In the genomic region with DNA sequence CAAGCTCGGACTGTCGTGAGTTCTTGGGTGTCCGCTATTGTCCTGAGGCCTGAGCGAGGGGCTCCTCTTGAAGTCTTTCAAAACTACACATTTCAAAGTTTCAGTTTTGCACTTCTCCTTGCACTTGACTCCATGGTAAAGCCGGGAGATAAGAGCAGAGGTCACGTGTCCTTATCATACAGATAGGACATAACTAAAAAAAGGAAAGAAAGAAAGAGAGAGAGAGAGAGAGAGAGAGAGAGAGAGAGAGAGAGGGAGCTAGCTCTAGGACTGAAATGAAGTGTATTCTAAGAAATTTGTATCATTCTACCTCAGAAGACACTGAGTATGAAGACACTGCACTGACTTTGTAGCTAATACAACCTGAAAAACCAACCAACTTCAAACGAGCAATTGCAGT, we compare ENCODE assay signal across 26 mouse cellular contexts.
"Had no signal": no experiment of that assay in that cellular context is flagged by ENCODE, and none has a peak within 500 bp of the region (broad histone marks: within the 10 kb centered on the region; RNA-seq: fewer than 3 reads in every experiment).

No protein-coding gene starts in this region.

- DNase-seq: cerebellum, adult 8-10 months; cerebellum, adult 9-10 months; cerebellum, adult 9-11 months; cerebellum, postnatal 10 days; cerebellum, postnatal 14 days; cerebellum, postnatal 25 days; cerebellum, postnatal 36 days; embryo, embryonic 11 days; forebrain, postnatal 0 days; gastrocnemius, adult 2 months; gastrocnemius, postnatal 10 days; gastrocnemius, postnatal 14 days; gastrocnemius, postnatal 25 days; gastrocnemius, postnatal 36 days; heart, adult 18-20 months; heart, adult 2 months had no signal

- H3K4me3 ChIP-seq: embryonic facial prominence, embryonic 10.5 days; embryonic facial prominence, embryonic 12.5 days; embryonic facial prominence, embryonic 13.5 days; embryonic facial prominence, embryonic 15.5 days; erythroblast, embryonic 14.5 days; forebrain, embryonic 10.5 days; forebrain, embryonic 12.5 days; forebrain, embryonic 13.5 days; forebrain, embryonic 15.5 days; gastrocnemius, adult 2 months; heart, adult 2 months; heart, embryonic 10.5 days had no signal

- H3K36me3 ChIP-seq: embryonic facial prominence, embryonic 10.5 days; embryonic facial prominence, embryonic 12.5 days; embryonic facial prominence, embryonic 13.5 days; embryonic facial prominence, embryonic 15.5 days; forebrain, embryonic 10.5 days; forebrain, embryonic 12.5 days; forebrain, embryonic 15.5 days; heart, embryonic 10.5 days had no signal

- H3K27ac ChIP-seq: embryonic facial prominence, embryonic 10.5 days; embryonic facial prominence, embryonic 12.5 days; embryonic facial prominence, embryonic 13.5 days; embryonic facial prominence, embryonic 15.5 days; forebrain, embryonic 10.5 days; forebrain, embryonic 12.5 days; forebrain, embryonic 13.5 days; forebrain, embryonic 15.5 days; gastrocnemius, adult 2 months; heart, adult 2 months; heart, embryonic 10.5 days had no signal

- H3K4me1 ChIP-seq: embryonic facial prominence, embryonic 15.5 days had no signal

- H3K9ac ChIP-seq: embryonic facial prominence, embryonic 12.5 days; embryonic facial prominence, embryonic 13.5 days; embryonic facial prominence, embryonic 15.5 days; forebrain, embryonic 12.5 days; forebrain, embryonic 13.5 days; forebrain, embryonic 15.5 days; forebrain, postnatal 0 days had no signal

- H3K27me3 ChIP-seq: embryonic facial prominence, embryonic 12.5 days; embryonic facial prominence, embryonic 13.5 days; embryonic facial prominence, embryonic 15.5 days; forebrain, embryonic 12.5 days; forebrain, embryonic 13.5 days; forebrain, embryonic 15.5 days had no signal

- H3K9me3 ChIP-seq: embryonic facial prominence, embryonic 12.5 days; embryonic facial prominence, embryonic 13.5 days; embryonic facial prominence, embryonic 15.5 days; forebrain, embryonic 12.5 days; forebrain, embryonic 13.5 days; forebrain, embryonic 15.5 days; heart, embryonic 10.5 days had no signal
